Mouse (Mus musculus): Measurements from ENCODE around the gene Vkorc1. TPM values are rescaled to one million over a fixed set of nuclear protein-coding genes. Genes with fewer than 3 reads are reported as not detected.

The Vkorc1 gene
- total RNA-seq, 1 experiment = 88.5 TPM

DNA sequence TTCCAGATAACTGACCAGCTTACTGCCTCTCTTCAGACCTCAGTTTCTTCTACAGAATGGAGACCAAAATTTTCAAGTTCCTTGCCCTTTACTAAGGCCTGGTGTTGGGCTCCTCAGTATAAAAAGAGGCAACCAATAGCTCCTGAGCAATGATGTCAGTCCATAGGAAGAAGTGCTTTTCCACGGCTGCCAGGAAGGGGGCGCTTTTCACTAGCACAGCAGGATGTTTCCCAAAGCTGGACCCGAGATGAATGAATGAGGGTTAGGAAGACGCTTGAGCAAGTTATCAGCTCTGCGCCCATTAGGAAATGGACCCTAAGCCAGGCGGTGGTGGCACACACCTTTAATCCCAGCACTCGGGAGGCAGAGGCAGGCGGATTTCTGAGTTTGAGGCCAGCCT, 26.1 kb upstream of the Vkorc1 start:
- Histone ChIP-seq H3K4me3 (ENCODE audit: insufficient read depth in 1 of 2, low read depth in 1 of 2, low read length in 2 of 2, poor library complexity in 1 of 2, severe bottlenecking in 1 of 2) (no peak overlapping the region), H3K36me3 (ENCODE audit: control insufficient read depth, insufficient read depth, low read length, poor library complexity, severe bottlenecking) (peaks cover 53% of the 10 kb centered on the region), H3K27ac (ENCODE audit: insufficient read depth, low read depth, low read length, poor library complexity, severe bottlenecking) (no peak overlapping the region), H3K9ac (ENCODE audit: insufficient read depth, low read depth, low read length, poor library complexity, severe bottlenecking) (no peak overlapping the region), H3K9me3 (ENCODE audit: control insufficient read depth, insufficient read depth, low read depth, low read length) (peaks cover 5% of the 10 kb centered on the region), H3K4me1 (ENCODE audit: control insufficient read depth in 2 of 2, insufficient read depth in 2 of 2, low read length in 2 of 2, poor library complexity in 1 of 2) (peaks cover 0 to 18% of the 10 kb centered on the region in 2 experiments; a peak in 1 of 4 replicates)
- no peak for TF ChIP-seq ZNF384 (IDR thresholded peaks at IDR 0.05; ENCODE audit: low read depth, low read length)
- no peak for TF ChIP-seq MAFK (IDR thresholded peaks at IDR 0.05; ENCODE audit: insufficient read depth, low read depth, low read length)
- TF ChIP-seq HCFC1 (IDR thresholded peaks at IDR 0.05; ENCODE audit: borderline replicate concordance, insufficient read depth, low read length) = no peak
- TF ChIP-seq CHD2 (IDR thresholded peaks at IDR 0.05; ENCODE audit: low read depth, low read length) = no peak
- TF ChIP-seq ZC3H11A (IDR thresholded peaks at IDR 0.05; ENCODE audit: borderline replicate concordance, low read depth, low read length) = no peak
- DNase-seq (ENCODE audit: low read depth, low spot score) = no peak
- in situ Hi-C loops (cut with MboI; ENCODE audit: low sequenced_read_pairs in 2 of 2, unreplicated experiment in 2 of 2) = no loop called here

DNA sequence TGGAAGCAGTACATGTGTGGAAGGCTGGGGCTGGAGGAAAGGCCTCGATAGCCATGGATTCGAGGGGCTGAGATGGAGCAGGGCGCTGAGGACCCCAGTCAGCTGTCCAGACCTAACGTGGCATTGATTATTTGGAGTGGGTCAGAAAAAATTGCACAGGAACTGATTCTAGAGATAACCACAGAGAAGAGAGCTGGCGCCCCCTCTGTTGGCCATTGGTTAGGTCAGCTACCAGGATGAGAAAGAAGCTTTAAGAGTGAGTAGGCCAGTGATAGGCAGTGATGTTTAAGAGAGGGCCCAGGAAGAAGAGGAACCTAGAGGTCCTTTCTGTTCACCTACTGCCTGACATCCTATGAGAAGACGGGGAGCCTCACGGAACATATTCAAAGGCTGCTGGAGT, 23.9 kb upstream of the Vkorc1 start:
- H3K36me3 ChIP-seq (ENCODE audit: control insufficient read depth, insufficient read depth, low read length, poor library complexity, severe bottlenecking) = peaks cover 42% of the 10 kb centered on the region
- peaks cover 0 to 9% of the 10 kb centered on the region in 2 experiments; a peak in 1 of 4 replicates for H3K4me1 ChIP-seq (ENCODE audit: control insufficient read depth in 2 of 2, insufficient read depth in 2 of 2, low read length in 2 of 2, poor library complexity in 1 of 2)
- no peak overlapping the region; the same call in 1 of the 2 replicates for H3K9ac ChIP-seq (ENCODE audit: insufficient read depth, low read depth, low read length, poor library complexity, severe bottlenecking)
- H3K4me3 ChIP-seq (ENCODE audit: insufficient read depth in 1 of 2, low read depth in 1 of 2, low read length in 2 of 2, poor library complexity in 1 of 2, severe bottlenecking in 1 of 2) = no peak overlapping the region
- H3K27ac ChIP-seq (ENCODE audit: insufficient read depth, low read depth, low read length, poor library complexity, severe bottlenecking) = no peak overlapping the region
- in situ Hi-C loops (cut with MboI; ENCODE audit: low sequenced_read_pairs in 2 of 2, unreplicated experiment in 2 of 2) = no loop called here
- H3K9me3 ChIP-seq (ENCODE audit: control insufficient read depth, insufficient read depth, low read depth, low read length) = peaks cover 5% of the 10 kb centered on the region
- no peak for DNase-seq (ENCODE audit: low read depth, low spot score)
- TF ChIP-seq HCFC1 (IDR thresholded peaks at IDR 0.05; ENCODE audit: borderline replicate concordance, insufficient read depth, low read length) (no peak), ZC3H11A (IDR thresholded peaks at IDR 0.05; ENCODE audit: borderline replicate concordance, low read depth, low read length) (no peak), ZNF384 (IDR thresholded peaks at IDR 0.05; ENCODE audit: low read depth, low read length) (no peak), MAFK (IDR thresholded peaks at IDR 0.05; ENCODE audit: insufficient read depth, low read depth, low read length) (no peak), CHD2 (IDR thresholded peaks at IDR 0.05; ENCODE audit: low read depth, low read length) (no peak)

DNA sequence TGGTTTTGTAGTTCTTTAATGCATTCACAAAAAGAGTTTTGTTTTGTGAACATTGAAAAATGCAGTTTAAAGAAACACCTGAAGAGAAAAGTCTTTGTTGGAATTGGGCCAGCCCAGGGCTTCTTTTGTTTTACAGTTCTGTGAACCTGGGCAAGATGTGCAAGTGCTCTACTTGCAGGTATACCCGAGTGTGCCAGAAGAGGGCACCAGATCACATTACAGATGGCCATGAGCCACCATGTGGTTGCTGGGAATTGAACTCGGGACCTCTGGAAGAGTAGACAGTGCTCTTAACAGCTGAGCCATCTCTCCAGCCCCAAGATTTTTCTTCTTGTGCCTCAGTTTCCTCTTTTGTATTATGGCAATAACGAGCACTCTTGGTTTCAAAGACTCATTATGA, 22.8 kb upstream of the Vkorc1 start:
- H3K9me3 ChIP-seq (ENCODE audit: control insufficient read depth, insufficient read depth, low read depth, low read length) = peaks cover 3% of the 10 kb centered on the region; the same call in 1 of the 2 replicates
- no peak overlapping the region for H3K4me3 ChIP-seq (ENCODE audit: insufficient read depth in 1 of 2, low read depth in 1 of 2, low read length in 2 of 2, poor library complexity in 1 of 2, severe bottlenecking in 1 of 2)
- peaks cover 36% of the 10 kb centered on the region for H3K36me3 ChIP-seq (ENCODE audit: control insufficient read depth, insufficient read depth, low read length, poor library complexity, severe bottlenecking)
- no peak overlapping the region for H3K9ac ChIP-seq (ENCODE audit: insufficient read depth, low read depth, low read length, poor library complexity, severe bottlenecking)
- TF ChIP-seq ZC3H11A (IDR thresholded peaks at IDR 0.05; ENCODE audit: borderline replicate concordance, low read depth, low read length) (no peak; the same call in 1 of the 2 replicates), MAFK (IDR thresholded peaks at IDR 0.05; ENCODE audit: insufficient read depth, low read depth, low read length) (no peak), HCFC1 (IDR thresholded peaks at IDR 0.05; ENCODE audit: borderline replicate concordance, insufficient read depth, low read length) (no peak), ZNF384 (IDR thresholded peaks at IDR 0.05; ENCODE audit: low read depth, low read length) (no peak), CHD2 (IDR thresholded peaks at IDR 0.05; ENCODE audit: low read depth, low read length) (no peak)
- H3K27ac ChIP-seq (ENCODE audit: insufficient read depth, low read depth, low read length, poor library complexity, severe bottlenecking) = no peak overlapping the region
- in situ Hi-C loops (cut with MboI; ENCODE audit: low sequenced_read_pairs in 2 of 2, unreplicated experiment in 2 of 2) = no loop called here
- DNase-seq (ENCODE audit: low read depth, low spot score) = peak; percentile 68
- H3K4me1 ChIP-seq (ENCODE audit: control insufficient read depth in 2 of 2, insufficient read depth in 2 of 2, low read length in 2 of 2, poor library complexity in 1 of 2) = peaks cover 0 to 9% of the 10 kb centered on the region in 2 experiments; a peak in 1 of 4 replicates

DNA sequence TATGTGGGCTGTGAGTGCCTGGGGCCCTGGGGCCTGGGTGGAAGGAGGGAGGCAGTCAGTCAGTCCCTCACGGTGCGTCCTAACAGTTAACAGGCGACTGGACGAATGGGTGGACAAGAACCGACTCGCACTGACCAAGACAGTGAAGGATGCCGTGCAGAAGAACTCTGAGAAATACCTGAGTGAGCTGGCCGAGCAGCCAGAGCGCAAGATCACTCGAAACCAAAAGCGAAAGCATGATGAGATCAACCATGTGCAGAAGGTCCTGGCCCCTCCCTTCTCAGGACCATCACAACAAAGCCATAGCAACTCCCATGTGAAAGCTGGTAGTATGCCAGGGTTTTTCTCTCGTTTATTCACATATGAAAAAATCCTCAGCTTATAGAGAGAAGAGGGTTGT, 19.9 kb upstream of the Vkorc1 start:
- peaks cover 0 to 9% of the 10 kb centered on the region in 2 experiments; a peak in 1 of 4 replicates for H3K4me1 ChIP-seq (ENCODE audit: control insufficient read depth in 2 of 2, insufficient read depth in 2 of 2, low read length in 2 of 2, poor library complexity in 1 of 2)
- H3K27ac ChIP-seq (ENCODE audit: insufficient read depth, low read depth, low read length, poor library complexity, severe bottlenecking) = no peak overlapping the region
- no peak for TF ChIP-seq HCFC1 (IDR thresholded peaks at IDR 0.05; ENCODE audit: borderline replicate concordance, insufficient read depth, low read length)
- TF ChIP-seq MAFK (IDR thresholded peaks at IDR 0.05; ENCODE audit: insufficient read depth, low read depth, low read length) = no peak
- no peak for TF ChIP-seq ZC3H11A (IDR thresholded peaks at IDR 0.05; ENCODE audit: borderline replicate concordance, low read depth, low read length)
- TF ChIP-seq ZNF384 (IDR thresholded peaks at IDR 0.05; ENCODE audit: low read depth, low read length) = no peak
- no peaks in the 10 kb centered on the region for H3K9me3 ChIP-seq (ENCODE audit: control insufficient read depth, insufficient read depth, low read depth, low read length)
- DNase-seq (ENCODE audit: low read depth, low spot score) = no peak
- H3K36me3 ChIP-seq (ENCODE audit: control insufficient read depth, insufficient read depth, low read length, poor library complexity, severe bottlenecking) = peaks cover 15% of the 10 kb centered on the region
- in situ Hi-C loops (cut with MboI; ENCODE audit: low sequenced_read_pairs in 2 of 2, unreplicated experiment in 2 of 2) = no loop called here
- no peak overlapping the region for H3K9ac ChIP-seq (ENCODE audit: insufficient read depth, low read depth, low read length, poor library complexity, severe bottlenecking)
- H3K4me3 ChIP-seq (ENCODE audit: insufficient read depth in 1 of 2, low read depth in 1 of 2, low read length in 2 of 2, poor library complexity in 1 of 2, severe bottlenecking in 1 of 2) = no peak overlapping the region
